Mouse (Mus musculus): Measurements from ENCODE around the gene Doc2a.

Doc2a gene

GRCm38 (mm10) chr7:126847116-126847420 is at the start of gene Doc2a:
Gene Doc2a (plus strand): TSS chr7:126847416.
- DNase-seq (ENCODE audit: low read depth, low spot score), result no peak

DNA sequence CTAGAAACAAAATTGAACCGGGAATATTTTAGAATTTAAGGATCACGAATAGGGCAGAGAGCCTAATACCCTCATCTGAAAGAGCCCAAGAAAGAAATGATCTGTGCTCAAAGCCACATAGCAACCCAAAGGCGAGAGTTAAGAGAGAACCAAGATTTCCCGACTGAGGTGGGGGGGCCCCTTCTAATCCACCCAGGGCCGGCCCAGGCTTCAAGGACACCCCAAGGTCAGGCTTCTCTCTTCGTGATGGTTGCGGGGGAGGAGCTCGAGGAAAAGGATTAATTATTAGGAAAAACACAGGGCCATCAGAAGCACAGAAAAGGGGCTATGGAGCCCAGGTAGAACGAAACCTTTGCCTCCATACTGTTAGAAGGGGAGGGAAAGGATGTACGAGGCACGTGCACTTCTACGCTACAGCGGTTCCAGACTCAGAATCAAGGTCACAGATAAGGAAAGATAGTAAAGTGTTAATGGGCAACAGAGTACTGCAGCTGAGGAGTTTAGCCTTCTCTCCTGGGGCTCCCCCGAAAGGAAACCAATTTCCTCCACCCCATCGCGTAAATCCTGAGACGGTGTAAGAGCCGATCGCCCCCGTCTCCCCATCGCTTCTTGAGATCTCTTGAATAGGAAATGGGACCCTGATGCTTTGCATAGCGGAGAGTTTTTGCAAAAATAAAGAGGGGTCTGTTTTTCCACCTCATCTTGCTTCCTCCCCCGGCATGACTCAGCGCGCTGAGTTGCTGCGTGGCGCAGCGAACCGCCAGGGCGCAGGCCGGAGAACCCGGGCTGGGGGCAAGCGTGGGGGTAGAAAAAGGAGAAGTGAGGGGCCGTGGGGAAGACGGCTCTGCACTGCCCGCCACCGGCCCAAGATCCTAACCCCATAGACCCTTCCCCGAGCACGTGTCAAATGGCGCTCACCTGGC is 48.8 kb upstream of the Doc2a start:
- DNase-seq (ENCODE audit: low read depth, low spot score), result no peak

DNA sequence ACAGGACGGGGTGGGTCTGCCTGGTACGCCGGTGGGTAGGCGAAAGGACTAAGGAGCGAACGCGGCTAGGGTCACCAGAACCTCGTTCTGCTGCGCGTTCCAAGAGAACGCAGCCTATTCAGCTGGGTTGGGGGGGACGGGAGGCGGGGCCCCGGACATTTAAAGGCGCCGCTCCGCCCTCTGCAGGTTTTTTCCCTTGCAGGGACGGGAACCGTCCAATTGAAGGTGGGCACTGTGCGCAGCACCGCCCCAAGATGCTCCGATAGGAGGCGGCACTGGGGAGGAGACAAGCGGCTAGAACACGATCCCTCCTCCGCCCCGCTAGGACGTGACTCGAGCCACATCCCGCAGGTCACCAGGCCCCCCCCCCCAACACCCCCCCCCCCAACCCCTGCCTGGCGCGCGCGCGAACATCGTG is 48.2 kb upstream of the Doc2a start:
- peak; percentile 98 for DNase-seq (ENCODE audit: low read depth, low spot score)

- no peak for DNase-seq (ENCODE audit: low read depth, low spot score)
These were observed 47.5 kb upstream of the Doc2a start for GRCm38 (mm10) chr7:126799468-126800268.

- DNase-seq (ENCODE audit: low read depth, low spot score), result no peak
These were observed 46.8 kb upstream of the Doc2a start for GRCm38 (mm10) chr7:126800269-126801056.

GRCm38 (mm10) chr7:126801057-126801422 is 46.2 kb upstream of the Doc2a start:
- no peak for DNase-seq (ENCODE audit: low read depth, low spot score)

DNA sequence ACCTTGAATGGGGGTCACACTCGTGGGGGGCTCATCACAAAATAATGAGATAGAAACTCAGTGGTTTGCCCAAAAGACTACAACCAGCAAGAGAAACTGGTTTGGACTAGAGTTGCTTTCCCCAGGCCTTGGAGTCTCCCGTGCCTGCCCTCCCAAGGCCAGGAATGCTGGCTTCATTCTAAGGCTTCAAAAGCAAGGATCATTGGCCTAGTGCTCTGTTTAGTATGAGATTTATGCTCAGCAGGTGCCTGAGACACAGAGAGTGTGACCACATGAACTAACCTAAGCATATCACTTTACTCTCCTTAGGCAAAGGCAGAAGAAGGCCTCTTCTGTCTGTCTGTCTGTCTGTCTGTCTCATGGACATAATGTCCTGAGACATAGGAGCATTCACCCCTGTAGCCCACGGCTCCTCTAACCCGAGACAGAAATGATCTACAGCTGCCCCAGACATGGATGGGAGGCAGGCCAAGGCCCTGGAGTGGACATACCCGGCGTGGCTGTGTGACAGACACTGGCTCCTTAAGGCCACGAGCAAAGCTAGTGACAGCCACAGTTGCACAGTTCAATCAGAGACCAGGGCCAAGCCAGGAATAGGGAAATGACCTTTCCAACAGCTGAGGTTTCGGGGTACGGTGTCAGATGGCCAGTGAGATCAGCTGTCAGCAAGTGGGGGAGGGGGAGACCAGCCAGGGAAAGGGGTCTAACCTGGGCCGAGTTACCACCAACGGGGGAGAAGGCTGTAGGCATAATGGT is 44.9 kb upstream of the Doc2a start:
- no peak for DNase-seq (ENCODE audit: low read depth, low spot score)

DNA sequence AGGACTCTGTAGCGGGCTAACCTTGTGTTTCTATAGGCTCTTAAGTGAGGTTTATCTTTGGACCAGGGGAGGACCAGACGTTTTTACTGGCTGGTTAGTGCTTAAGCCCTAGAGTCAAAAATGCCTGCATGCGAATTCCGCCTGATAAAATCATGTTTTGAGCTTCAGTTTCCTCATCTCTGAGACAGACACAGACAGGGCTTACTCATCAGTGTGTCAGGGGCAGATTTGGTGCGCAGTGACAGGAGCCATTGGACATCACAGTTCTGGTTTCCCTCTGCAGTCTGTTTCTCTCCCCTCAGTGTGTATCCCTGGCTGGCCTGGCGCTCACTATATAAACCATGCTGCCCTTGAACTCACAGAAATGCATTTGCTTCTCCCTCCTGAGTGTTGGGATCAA is 44.0 kb upstream of the Doc2a start:
- DNase-seq (ENCODE audit: low read depth, low spot score), result no peak

DNA sequence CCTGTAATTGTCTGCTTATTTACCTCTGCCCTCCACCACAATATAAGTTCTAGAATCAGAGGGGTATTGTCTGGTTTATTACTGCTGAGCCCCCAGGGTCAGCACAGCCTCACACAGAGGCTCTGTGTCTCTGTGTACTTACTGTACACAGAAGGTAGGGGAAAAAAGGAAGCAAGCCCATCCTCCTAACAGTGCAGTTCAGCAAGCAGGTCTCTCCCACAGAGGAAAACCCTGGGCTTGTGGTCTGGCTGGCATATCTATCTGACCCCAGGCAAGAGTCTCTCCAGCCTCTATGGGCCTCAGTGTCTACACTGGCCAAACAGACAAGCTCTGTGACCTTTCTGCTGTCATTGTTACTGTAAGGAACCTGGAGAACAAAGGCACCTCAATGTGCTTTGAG is 43.5 kb upstream of the Doc2a start:
- no peak for DNase-seq (ENCODE audit: low read depth, low spot score)

DNA sequence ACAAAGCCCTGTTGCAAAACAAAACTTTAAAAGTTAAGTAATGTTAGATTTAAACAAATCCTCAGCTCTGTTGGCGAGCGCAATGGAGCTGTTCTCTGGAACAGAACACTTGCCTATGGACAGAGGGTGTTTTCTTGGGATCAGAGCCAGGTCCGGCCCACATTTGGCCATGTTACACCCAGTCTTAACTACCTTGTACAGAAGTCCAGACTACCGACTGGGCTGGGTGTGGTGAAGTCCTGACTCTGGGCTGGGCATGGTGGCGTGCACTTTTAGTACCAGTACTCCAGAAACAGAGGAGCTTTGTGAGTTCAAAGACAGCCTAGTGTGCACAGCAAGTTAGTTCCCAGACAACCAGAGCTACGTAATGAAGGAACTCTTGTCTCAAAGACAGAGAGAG is 40.3 kb upstream of the Doc2a start:
- no peak for DNase-seq (ENCODE audit: low read depth, low spot score)

GRCm38 (mm10) chr7:126807405-126807804 is 39.8 kb upstream of the Doc2a start:
- DNase-seq (ENCODE audit: low read depth, low spot score), result no peak

DNA sequence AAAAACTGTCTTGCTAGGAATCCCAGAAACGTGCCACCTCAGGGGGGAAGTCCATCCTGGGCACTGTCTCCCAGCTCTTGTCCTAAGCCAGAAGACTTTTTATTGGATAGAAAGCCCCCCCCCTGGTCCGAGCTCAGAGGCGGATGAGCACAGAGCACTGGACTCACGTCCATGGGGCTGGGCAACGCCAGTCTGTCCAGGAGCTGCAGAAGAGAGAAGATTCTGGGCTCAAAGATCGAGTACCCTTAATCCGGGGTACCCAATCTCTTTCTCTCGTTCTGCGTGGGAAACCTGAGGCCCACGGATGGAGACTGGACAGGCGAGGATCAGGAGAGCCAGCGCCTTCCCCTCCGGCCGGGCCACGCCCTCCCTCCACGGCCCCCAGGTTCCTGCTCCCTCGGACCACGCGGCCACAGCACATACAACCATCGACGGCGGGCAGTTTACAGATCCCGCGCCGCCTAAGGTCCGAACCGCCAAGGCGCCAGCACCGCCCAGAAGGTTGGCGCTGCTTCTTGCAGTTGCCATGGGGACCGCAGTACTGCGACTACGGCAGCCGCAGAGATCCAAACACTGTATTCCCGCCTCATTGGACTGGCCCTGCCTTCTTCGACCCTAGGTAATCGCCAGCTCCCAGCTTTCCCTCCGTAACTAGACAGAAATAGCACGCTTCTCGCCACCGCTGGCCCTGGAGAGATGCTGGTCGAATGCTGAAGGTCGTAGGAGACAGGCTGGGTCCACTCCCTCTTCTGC is 38.3 kb upstream of the Doc2a start:
- DNase-seq (ENCODE audit: low read depth, low spot score), result peak; percentile 87

GRCm38 (mm10) chr7:126809723-126810369 is 37.4 kb upstream of the Doc2a start:
- DNase-seq (ENCODE audit: low read depth, low spot score), result no peak

GRCm38 (mm10) chr7:126815726-126816222 is 31.4 kb upstream of the Doc2a start:
- no peak for DNase-seq (ENCODE audit: low read depth, low spot score)

- no peak for DNase-seq (ENCODE audit: low read depth, low spot score)
These were observed 30.7 kb upstream of the Doc2a start for GRCm38 (mm10) chr7:126816494-126816893.

DNA sequence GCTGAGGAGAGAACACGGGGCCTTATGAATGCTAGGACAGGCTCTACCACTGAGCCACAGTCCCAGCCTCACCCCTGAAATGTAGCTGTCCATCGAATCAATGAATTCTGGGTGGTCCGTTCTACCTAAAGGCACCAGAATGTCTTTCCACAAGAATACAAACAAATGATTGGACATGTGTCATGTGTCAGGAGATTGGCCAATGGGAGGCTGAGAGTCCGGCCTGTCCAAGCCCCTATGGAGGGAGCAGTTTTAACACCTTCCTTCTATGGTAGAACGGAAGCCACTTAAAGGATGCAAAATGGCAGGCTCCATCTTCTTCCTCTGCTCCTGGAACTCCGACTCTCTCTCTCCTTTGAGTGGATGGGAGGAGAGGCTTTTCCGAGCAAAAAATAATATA is 29.6 kb upstream of the Doc2a start:
- DNase-seq (ENCODE audit: low read depth, low spot score), result no peak

GRCm38 (mm10) chr7:126818818-126819217 is 28.4 kb upstream of the Doc2a start:
- no peak for DNase-seq (ENCODE audit: low read depth, low spot score)

DNA sequence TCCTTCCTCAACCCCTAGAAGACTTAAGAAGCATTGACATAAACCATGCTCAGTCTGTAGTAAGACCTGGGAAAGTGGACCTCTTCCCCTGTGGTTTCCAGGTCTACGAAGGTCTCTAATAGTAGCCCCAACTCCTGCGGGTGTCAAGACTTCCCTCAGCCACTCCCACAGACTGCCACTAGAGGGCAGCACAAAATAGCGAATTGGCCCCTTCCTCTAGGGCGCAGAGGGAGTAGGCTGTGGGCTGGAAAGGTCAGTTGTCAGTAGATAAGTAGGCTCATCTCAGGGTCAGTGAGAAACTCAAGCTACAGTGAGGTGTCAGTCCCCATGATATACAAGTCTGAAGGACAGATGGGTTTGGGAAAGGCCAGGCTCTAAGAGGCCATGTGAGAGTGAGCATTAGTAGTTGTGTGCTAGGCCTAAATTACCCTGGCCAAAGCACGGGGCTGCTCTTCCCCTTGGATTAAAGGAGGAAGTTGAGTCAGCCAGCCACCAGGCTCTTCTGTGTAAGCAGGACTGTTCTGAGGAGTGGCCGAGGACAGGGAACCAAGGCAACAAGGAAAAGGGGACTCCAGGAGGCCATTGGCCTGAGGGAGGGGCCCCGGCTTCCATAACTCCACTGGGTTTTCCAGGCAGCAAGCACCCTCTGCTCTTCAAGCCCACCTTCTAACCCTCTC is 25.2 kb upstream of the Doc2a start:
- DNase-seq (ENCODE audit: low read depth, low spot score), result peak; percentile 86

- DNase-seq (ENCODE audit: low read depth, low spot score), result no peak
These were observed 24.5 kb upstream of the Doc2a start for GRCm38 (mm10) chr7:126822741-126823140.
